Mouse (Mus musculus) T-helper 17 cell (primary cell): ENCODE measurements at regions not wholly inside any gene's neighbourhood (a gene's known extent, or its start where the extent isn't known, plus 50 kb on each side); places are given as distances from the start of the nearest gene placed in this dataset.

Source experiments
- in situ Hi-C, 2 experiments: fragments of 300-600 bp; cut with MboI, MseI; formaldehyde crosslinking; loops; 1 replicate in 1 of 2; 2 replicates in 1 of 2; pipeline ENCODE4 v1.15.1; 2025; ENCODE audit warnings: high pct_unique_total_duplicates in 2 of 2

DNA sequence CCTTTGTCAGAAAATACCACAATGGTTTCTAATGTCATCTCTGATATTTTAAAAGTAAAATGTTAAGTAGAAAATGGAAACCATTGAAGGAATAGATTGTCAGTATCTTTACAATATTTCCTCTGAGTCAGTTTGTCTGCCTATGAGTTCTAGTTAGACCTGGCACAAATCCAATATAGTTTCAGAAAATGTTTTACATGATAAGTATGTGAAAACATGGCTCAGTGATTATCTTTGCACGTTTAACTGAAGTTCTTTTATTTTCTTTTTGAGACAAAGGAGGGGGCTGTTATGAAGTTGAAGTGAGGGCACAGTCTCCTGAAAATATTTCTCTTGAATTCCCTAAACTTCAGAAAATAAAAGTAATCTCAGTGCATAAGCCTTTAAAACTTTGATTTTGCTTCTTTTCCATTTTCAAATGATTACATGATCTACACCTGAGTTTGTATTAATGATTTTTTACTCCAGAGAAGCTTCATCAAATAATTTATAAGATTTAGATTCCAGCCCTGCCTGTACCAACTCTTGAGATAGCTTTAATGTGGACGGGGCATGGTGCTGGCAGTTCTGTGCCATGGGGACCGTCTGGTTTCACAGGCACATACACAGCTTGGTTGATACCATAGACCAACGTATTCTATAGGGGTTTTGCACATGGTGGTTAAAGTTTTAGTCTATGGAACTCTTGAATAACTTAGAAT is 336.5 kb downstream of the Pdha2 start:
- in situ Hi-C loops, result no loop called here

DNA sequence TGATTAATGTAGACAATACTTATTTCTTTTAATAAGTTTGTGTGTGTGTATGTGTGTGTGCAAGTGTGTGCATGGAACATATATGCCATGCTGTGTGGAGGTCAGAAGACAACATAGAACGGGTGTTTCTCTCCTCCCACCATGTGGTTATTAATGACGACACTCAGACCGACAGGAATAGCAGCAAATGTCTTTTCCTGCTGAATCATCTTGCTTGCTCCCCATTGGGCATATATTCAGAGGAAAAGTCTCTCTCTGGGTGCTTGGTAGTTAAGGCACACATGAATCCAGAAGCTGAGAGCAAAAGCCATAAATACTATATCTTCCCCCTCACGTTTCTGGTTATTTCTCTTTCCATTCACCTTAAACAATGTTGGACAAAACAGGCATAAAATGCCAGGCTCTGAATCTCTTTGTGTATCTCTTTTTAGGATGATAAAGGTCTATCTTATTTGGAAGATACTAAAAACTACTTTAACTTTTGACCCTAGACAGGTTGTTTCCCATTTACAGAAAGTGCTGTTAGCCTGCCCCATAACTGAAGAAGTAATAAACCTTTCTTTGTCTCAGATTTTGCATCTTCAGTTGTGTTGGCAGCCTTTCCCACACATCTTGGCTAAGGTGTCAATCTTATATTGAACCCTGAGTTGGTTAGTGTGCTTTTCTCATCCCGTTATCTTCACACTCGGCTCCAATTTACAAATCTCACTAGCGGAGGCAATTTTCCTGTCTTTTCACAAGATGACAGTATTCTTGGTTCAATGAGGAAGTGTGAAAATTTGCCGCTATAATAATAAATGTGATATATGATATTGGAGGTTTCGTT is 337.9 kb downstream of the Pdha2 start:
- in situ Hi-C loops, result no loop called here

GRCm38 (mm10) chr3:140872511-140872910 is 339.6 kb downstream of the Pdha2 start:
- in situ Hi-C loops, result no loop called here

- in situ Hi-C loops, result no loop called here
Observed at GRCm38 (mm10) chr3:140871261-140871660, 340.9 kb downstream of the Pdha2 start.

DNA sequence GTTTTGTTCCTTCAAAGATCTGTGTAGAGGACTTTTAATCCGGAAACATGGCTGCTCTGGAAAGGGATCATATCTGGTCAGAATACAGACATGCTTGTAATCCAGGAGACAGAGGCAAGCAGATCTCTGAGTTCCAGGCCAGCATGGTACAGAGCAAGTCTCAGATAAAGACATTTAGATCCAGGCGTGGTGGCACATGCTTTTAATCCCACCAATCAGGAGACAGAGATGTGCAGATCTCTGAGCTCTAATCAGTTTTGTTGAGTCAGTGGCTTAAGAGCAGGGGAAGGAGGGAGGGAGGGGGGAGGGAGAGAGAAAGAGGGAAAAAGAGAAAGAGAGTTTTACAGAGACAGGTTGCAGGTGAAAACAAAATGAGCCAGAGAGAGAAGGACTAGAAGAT is 372.0 kb downstream of the Pdha2 start:
- in situ Hi-C loops, result no loop called here

- in situ Hi-C loops, result no loop called here
Observed at GRCm38 (mm10) chr3:140837976-140838581, 374.1 kb downstream of the Pdha2 start.

GRCm38 (mm10) chr3:140821266-140821665 is 390.9 kb downstream of the Pdha2 start:
- in situ Hi-C loops, result no loop called here

DNA sequence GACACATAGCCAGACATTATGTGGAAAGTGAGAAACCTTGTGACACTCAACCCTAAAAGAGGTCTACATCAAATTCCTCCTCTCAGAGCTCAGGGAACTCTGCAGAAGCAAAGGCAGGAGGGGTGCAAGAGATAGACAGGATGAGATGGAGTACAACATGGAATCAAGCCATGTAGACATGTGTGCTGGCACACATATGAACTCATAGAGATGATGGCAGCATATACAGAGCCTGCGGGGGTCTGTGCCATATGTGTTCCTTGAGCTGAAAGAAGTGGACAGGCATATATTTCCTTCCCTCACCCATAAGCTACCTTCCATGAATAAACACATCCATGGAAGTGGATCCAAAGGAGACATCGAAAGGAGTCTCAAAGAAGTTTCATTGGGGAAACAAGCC is 406.6 kb downstream of the Pdha2 start:
- in situ Hi-C loops, result no loop called here

DNA sequence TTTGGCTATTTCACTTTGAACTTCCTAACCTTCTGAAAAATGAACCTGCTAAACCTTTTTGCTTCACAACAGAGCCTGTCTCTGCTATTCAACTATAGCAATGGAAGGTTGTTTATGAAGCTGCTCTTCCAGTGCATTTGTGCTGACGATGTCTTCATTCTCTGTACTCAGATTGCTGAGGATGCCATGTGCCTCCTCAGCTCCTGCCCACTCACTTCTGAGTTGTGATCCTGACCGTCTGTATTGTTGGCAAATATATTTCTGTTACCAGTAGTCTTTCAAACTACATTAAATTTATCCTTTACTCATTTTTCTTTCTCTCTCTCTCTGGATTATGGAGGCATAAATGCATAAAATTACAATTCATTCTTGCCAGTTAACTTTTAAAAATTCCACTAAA is 419.2 kb downstream of the Pdha2 start:
- in situ Hi-C loops, result no loop called here

GRCm38 (mm10) chr3:140785700-140786099 is 426.5 kb downstream of the Pdha2 start:
- in situ Hi-C loops, result no loop called here

DNA sequence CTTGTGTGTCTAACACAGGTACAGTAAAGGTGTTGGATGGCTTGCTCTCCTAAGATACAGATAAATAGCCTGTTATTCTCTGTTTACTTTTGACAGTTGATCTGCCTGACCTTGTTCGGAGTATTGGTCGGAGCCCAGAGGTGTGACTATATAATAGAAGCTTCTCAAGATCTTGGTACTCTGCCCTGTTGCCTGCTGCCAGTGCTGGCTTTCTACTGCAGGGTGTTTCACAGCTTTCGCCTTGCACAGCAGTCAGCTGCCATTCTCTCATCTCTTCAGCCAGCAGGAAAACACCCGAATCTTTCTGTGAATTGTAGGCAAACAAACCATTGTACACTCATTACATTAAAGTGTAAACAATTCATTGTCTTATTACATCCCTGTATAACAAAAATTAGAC is 452.1 kb downstream of the Pdha2 start:
- in situ Hi-C loops, result no loop called here

DNA sequence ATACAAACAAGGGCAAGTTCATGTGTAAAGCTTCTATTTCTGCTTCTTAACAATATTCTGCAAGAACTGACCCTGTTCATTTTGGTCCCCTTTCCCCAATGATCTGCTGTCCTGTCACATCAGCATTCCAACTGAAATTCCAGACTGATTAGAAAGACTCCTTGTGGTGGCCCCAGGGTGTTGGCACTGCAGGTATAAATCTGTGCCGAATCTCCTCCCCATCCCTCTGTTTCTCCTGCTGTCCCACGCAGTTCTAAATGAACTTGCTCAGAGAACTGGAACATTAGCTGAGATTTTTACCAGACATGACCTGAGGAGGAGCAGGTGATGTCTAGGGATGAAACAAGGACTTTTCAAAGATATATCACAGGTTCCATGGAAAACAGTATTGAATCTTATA is 467.7 kb downstream of the Pdha2 start:
- in situ Hi-C loops, result no loop called here

DNA sequence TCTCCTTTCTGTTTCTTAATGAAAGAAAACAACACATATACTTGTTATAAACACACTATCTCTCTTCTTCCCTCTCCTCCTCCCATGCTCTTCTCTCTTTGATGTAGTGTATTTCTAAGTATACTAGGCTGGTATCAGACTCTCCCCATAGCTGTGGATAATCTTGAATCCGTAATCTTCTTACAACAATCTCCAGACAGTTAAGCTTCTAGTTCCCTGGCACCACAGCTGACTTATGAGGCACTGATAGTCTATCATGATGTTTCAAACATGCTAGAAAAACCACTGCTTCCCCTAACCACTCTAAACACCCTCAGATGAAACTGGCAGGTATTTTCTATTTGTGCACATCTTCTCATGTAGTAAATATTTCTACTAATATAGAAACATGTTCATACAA is 471.7 kb downstream of the Pdha2 start:
- in situ Hi-C loops, result no loop called here

DNA sequence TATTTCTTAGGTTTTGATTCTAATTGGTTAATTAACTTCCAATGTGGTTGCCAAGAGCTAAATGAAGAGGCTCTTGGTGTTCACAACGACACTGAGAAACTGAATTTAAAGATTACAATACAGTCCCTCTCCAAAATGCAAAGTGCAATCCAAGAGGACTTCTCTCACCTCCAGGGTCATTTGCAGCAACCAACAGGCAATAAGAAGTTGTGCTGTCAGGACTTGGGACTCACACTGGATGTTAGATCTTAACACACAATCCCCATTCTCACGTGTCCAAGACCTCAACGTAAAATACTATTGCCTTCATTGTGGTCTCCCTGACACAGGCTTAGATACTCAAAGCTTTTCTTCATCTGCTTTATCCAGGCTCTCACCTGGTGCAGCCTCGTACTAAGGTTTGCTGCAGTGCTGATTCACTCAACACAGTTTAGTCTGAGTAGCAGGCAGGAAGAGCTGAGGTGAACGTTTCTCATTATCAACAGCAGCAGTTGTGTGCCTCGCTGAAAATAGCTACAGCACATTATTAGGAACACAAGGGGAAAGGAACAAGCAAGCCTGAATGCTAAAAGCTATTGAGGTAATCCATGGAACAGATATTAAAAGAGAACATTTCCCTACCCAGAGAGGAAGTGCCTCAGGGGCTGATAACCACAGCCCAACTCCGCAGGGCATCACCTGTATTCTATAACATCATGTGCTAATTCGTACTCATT is 473.3 kb downstream of the Pdha2 start:
- in situ Hi-C loops, result loop anchor here in 1 of 2 experiments (5.0 kb wide), 1 partner anchor 82 kb away; no protein-coding TSS in a partner anchor

DNA sequence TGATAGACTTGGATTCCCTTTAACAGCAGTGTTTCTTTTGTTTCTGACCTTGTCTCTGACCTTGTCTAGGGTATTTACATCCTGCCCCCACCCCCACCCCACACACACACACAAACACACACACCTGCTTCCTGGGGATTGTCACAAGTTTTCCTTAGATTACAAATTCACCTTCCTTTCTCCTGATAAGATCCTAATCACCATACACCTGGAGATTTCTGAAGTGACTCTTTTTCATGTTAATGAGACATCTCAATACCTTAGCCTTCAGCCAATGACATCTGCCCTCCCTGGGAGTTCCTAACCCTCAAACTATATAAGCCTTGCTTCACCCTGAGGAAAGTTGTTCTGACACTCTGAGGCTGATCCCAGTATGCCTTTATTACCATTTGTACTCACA is 495.3 kb downstream of the Pdha2 start:
- in situ Hi-C loops, result no loop called here

- in situ Hi-C loops, result no loop called here
Observed at GRCm38 (mm10) chr3:140707591-140708131, 504.5 kb downstream of the Pdha2 start.

DNA sequence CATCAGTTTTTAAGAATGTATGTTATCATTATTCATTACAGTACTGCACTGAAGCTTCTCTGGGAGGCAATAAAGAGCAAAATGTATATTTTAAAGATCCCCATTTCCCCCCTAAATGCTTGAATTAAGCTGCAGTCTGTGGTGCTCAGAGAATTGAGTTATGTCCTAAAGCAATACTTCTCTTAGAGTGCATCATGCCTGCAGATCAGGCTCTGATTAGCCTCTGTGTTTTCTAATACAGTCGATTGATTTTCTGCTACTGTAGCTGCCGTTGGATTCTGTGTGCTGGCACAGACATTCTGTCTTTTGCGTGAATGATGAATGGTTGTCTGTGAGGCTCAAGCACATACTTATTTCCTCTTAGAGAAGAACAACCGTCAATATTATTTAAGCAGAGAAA is 505.4 kb downstream of the Pdha2 start:
- in situ Hi-C loops, result no loop called here

DNA sequence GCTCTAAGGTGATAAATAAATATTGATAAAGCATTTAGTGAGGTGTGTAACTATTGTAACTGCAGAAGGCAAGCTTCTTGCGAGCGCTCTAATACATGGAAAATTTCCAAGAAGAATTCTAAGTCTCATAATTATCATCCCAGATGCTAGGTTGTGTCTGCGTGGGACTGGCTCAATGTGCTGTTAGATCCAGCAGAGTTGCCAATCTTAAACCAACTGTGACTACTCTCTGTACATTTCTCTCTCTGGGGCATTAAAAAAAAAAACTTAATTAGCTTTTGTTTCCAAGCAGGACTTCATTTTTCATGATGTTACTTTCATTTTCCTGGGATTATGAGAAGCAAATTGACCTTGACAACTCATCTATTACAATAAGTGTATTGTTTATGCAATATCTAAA is 506.6 kb downstream of the Pdha2 start:
- in situ Hi-C loops, result no loop called here

- in situ Hi-C loops, result no loop called here
Observed at GRCm38 (mm10) chr3:140702929-140703328, 509.2 kb downstream of the Pdha2 start.

GRCm38 (mm10) chr3:140702271-140702681 is 509.9 kb downstream of the Pdha2 start:
- in situ Hi-C loops, result no loop called here

DNA sequence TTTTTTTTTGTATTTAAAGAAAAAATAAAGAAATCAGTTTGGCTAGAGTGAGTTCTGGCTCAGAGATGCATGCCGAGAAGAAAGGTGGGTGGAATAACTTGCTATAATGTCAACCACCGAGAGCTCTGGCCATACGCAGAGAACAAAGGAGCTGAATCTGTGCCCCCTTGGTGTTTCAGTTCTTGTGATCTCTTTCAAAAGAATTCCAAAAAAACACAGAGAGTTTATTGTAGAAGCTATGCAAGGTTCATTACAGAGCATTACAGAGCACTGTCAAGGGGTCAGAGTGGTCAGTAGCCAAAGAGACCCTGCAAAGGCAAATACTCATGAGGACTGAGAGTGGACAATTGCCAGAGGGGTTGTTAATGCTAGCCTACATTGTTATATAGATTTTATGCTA is 514.9 kb downstream of the Pdha2 start:
- in situ Hi-C loops, result no loop called here

DNA sequence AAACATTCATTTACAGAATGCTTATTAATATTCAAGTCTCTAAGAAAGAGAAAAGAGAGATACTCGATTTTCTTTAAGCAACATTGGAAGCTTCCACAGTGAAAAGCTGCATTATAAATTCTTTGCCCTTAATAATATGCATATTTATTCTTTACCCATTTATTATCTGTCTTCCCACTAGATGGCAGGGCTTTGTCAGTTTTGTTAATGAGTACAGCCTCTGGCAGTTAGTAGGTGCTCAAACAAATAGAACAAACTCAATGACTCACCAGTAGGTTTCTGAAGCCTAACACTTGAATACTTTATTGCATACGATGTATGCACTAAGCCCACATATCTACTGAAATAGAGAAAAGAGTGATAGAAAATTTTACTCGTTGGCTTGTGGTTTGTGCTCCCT is 529.4 kb downstream of the Pdha2 start:
- in situ Hi-C loops, result no loop called here
